Mouse (Mus musculus): ENCODE measurements around the gene Nagpa. TPM values are rescaled to one million over a fixed set of nuclear protein-coding genes. Genes with fewer than 3 reads are reported as not detected.
A peak's percentile ranks its signal among the peaks of the same experiment; 100 is the strongest.
"Not testable (repeated sequence)": the region's sequence is repeated elsewhere in the genome, so short reads cannot be mapped to it uniquely, and the experiment has no call there.

The Nagpa gene
- polyA plus RNA-seq (2015; fragmentation: Nextera tagmentation; extraction: Ambion mirVana) = 8.5 and 9.4 TPM in 2 replicates

GRCm38 (mm10) chr16:5203668-5204433, at the start of gene Nagpa:
Gene Nagpa, minus strand, starts transcription at chr16:5204012.
- Histone ChIP-seq H3K4me3 (peak within 1 kb of the TSS; percentile 81), H3K27ac (no peak within 1 kb of the TSS), H3K9ac (peak within 1 kb of the TSS; percentile 71), H3K36me3 (ENCODE audit: poor library complexity, severe bottlenecking) (no peaks in the 10 kb centered on the region), H3K9me3 (replicated peaks) (no peaks in the 10 kb centered on the region), H3K4me2 (peak within 1 kb of the TSS; percentile 95), H3K4me1 (peaks cover 6% of the 10 kb centered on the region), H3K27me3 (peaks cover 14% of the 10 kb centered on the region)
- peak; percentile 96 for ATAC-seq
- 6% methylated on average over 26 of the region's 40 CpGs for WGBS

DNA sequence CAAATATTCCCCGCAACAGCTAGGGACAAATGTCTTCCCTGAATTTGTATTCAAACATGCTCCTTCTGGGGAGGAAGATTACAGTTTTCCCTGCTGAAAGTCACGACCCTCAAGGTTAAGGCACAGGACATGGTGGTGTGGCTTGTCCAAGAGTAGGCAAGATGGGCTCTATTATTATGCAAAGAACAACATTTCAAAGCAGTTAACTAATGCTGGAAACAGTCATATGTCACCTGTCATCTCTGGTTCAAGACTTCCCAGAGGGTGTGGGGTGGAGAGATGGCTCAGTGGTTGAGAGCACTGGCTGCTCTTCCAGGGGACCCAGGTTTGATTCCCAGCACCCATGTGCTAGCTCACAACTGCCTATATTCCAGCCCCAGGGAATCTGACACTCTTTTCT, 48.4 kb upstream of the Nagpa start:
- WGBS = 85% methylated on average over 2 of the region's 2 CpGs
- H3K9me3 ChIP-seq (replicated peaks) = no peaks in the 10 kb centered on the region
- H3K4me3 ChIP-seq = no peak overlapping the region
- no peak for ATAC-seq
- no peak overlapping the region for H3K9ac ChIP-seq
- peaks cover 16% of the 10 kb centered on the region for H3K4me1 ChIP-seq
- H3K27ac ChIP-seq = no peak overlapping the region
- H3K27me3 ChIP-seq = no peaks in the 10 kb centered on the region
- H3K4me2 ChIP-seq = no peak overlapping the region
- H3K36me3 ChIP-seq (ENCODE audit: poor library complexity, severe bottlenecking) = peaks cover 31% of the 10 kb centered on the region

DNA sequence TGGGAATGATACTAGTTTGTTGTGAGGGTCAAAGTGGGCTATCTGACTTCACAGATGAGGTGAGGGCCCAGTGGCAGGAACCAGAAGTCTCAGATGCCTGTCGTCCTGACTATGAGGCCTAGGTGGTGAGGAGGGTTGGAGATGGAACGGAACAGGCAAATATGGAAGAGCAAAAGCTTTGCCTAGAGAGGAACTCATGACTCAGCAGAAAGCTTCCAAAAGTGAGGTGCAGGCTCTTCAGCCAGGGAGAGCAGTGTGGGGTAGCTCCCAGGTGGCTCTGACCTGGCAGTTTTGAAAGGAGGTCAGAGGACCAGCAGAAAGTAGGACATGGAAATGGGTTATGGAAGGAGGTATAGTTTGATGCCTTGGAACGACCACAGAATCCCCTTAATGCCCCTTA, 47.1 kb upstream of the Nagpa start:
- Histone ChIP-seq H3K27me3 (no peaks in the 10 kb centered on the region), H3K4me3 (no peak overlapping the region), H3K27ac (no peak overlapping the region), H3K4me2 (no peak overlapping the region), H3K4me1 (peaks cover 11% of the 10 kb centered on the region), H3K9me3 (replicated peaks) (no peaks in the 10 kb centered on the region), H3K36me3 (ENCODE audit: poor library complexity, severe bottlenecking) (peaks cover 36% of the 10 kb centered on the region), H3K9ac (no peak overlapping the region)
- 93% methylated on average over 3 of the region's 3 CpGs for WGBS
- ATAC-seq = no peak

DNA sequence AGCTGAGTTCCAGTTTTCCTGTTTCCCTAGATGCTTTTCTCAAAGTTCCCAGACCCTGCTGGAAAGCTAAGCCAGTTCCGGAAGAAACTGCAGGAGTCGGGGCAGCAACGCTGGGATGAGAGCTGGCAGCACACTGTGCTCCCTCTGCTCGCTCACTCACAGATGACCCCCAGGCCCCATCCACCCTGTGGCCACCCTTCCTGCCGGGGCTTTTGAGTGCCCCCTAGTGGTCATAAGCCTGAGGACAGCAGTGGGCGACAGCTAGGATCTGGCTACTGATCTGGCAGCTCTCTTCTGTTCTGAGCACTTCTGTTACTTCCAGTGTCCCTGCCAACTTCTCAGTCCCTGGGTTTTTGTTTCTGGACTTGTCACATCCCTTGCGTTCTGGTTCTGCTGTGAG, 40.6 kb upstream of the Nagpa start:
- Histone ChIP-seq H3K9ac (no peak overlapping the region), H3K27me3 (no peaks in the 10 kb centered on the region), H3K36me3 (ENCODE audit: poor library complexity, severe bottlenecking) (peaks cover 73% of the 10 kb centered on the region), H3K4me1 (no peaks in the 10 kb centered on the region), H3K27ac (no peak overlapping the region), H3K4me2 (no peak overlapping the region), H3K4me3 (no peak overlapping the region), H3K9me3 (replicated peaks) (no peaks in the 10 kb centered on the region)
- 35% methylated on average over 7 of the region's 7 CpGs for WGBS
- peak; percentile 57; the same call in 1 of the 2 replicates for ATAC-seq

DNA sequence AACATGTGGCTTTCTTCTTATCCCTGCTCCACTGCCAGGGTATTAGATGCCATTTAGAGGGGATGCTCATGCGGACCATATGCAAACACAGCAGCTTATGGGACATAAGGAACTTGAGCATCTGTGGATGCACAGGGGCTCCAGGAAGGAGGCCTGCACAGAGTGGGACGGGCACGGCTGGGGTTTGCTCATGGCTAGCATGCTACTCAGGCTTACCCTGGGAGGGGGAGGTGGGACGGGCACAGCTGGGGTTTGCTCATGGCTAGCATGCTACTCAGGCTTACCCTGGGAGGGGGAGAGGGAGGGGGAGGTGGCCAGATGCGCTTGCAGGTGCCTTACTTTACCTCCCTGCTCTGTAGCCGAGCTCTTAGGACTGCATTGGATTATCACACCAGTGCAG, 39.1 kb upstream of the Nagpa start:
- H3K36me3 ChIP-seq (ENCODE audit: poor library complexity, severe bottlenecking) = peaks cover 66% of the 10 kb centered on the region

DNA sequence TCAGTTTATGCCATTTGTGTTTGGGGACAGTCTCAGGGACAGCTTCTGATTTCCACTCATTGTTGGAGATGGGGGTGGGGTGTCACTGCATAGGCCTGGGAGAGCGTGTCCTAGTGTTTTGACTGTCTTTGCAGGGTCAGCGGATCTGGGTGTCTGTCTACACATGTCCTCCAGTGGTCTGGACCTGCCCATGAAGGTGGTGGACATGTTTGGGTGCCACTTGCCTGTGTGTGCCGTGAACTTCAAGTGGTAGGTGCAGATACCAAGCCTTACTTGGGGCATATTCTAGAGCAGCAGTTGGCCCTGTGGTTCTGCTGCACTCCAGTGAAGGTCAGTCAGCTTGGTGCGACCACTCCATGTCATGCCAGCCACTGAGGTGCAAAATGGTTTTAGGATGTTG, 38.5 kb upstream of the Nagpa start:
- no peak overlapping the region for H3K9ac ChIP-seq
- ATAC-seq = no peak
- WGBS = 98% methylated on average over 4 of the region's 4 CpGs
- no peak overlapping the region for H3K4me2 ChIP-seq
- peaks cover 60% of the 10 kb centered on the region for H3K36me3 ChIP-seq (ENCODE audit: poor library complexity, severe bottlenecking)
- no peak overlapping the region for H3K27ac ChIP-seq
- no peaks in the 10 kb centered on the region for H3K27me3 ChIP-seq
- no peaks in the 10 kb centered on the region for H3K9me3 ChIP-seq (replicated peaks)
- H3K4me1 ChIP-seq = no peaks in the 10 kb centered on the region
- no peak overlapping the region for H3K4me3 ChIP-seq

More for the DNA sequence above, 39.1 kb upstream of the Nagpa start:
- no peaks in the 10 kb centered on the region for H3K9me3 ChIP-seq (replicated peaks)
- WGBS = 93% methylated on average over 6 of the region's 6 CpGs
- no peak for ATAC-seq
- H3K27me3 ChIP-seq = no peaks in the 10 kb centered on the region
- H3K4me1 ChIP-seq = no peaks in the 10 kb centered on the region
- H3K9ac ChIP-seq = no peak overlapping the region
- H3K27ac ChIP-seq = no peak overlapping the region
- no peak overlapping the region for H3K4me3 ChIP-seq
- no peak overlapping the region for H3K4me2 ChIP-seq

GRCm38 (mm10) chr16:5233418-5234313, 29.9 kb upstream of the Nagpa start, which contains the start of gene Alg1:
Gene Alg1, plus strand, starts transcription at chr16:5233621.
- peaks cover 3% of the 10 kb centered on the region; the same call in 1 of the 2 replicates for H3K36me3 ChIP-seq (ENCODE audit: poor library complexity, severe bottlenecking)
- H3K4me3 ChIP-seq = peak within 1 kb of the TSS; percentile 85
- WGBS = 3% methylated on average over 47 of the region's 47 CpGs
- H3K27me3 ChIP-seq = no peaks in the 10 kb centered on the region
- peak within 1 kb of the TSS; percentile 88 for H3K4me2 ChIP-seq
- H3K9ac ChIP-seq = peak within 1 kb of the TSS; percentile 85
- peak; percentile 98 for ATAC-seq
- H3K27ac ChIP-seq = no peak within 1 kb of the TSS
- H3K4me1 ChIP-seq = peaks cover 14% of the 10 kb centered on the region
- H3K9me3 ChIP-seq (replicated peaks) = no peaks in the 10 kb centered on the region

DNA sequence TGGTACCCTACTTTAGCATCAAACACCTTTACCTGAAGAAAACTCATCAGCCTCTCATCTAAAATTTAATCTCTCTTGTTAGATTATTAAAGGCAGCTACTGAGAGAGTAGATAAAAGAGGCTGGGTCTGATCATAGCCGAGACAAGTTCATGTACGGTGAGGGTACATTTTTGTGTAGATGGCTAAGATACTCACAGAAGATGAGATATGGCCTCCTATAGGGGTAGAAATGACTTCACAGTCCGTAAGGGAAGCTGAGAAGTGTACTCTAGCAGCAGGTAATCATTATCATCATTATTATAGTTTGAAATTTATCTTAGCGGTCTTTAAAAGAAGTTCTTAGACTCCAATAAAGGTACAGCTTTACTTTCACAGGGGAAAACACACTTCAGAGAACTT, 29.2 kb upstream of the Nagpa start:
- H3K9me3 ChIP-seq (replicated peaks) = no peaks in the 10 kb centered on the region
- H3K27ac ChIP-seq = no peak overlapping the region
- ATAC-seq = no peak; the same call in 1 of the 2 replicates
- H3K4me1 ChIP-seq = peaks cover 14% of the 10 kb centered on the region
- H3K9ac ChIP-seq = no peak overlapping the region
- H3K4me2 ChIP-seq = peak overlapping the region; percentile 88
- H3K36me3 ChIP-seq (ENCODE audit: poor library complexity, severe bottlenecking) = peaks cover under 1% of the 10 kb centered on the region; the same call in 1 of the 2 replicates
- WGBS = 69% methylated on average over 4 of the region's 4 CpGs
- no peaks in the 10 kb centered on the region for H3K27me3 ChIP-seq
- peak overlapping the region; percentile 85 for H3K4me3 ChIP-seq

DNA sequence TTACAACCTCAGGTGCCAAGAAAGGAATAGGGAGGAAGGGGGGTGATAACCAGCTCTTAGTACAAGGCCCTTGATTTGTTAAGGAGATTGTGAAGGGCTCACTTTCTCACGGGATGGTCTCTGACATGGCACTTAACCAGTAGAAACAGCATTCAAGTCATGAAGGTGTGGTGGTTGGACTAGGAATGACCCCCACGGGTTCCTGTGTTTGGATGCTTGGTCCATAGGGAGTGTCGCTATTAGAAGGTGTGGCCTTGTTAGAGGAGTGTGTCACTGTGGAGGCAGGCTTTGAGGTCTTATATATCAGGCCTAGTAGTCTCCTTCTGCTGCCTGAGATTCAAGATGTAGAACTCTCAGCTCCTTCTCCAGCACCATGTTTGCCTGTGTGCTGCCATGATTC, 24.3 kb upstream of the Nagpa start:
- not testable (repeated sequence) for H3K27me3 ChIP-seq; H3K4me2 ChIP-seq; ATAC-seq; H3K9ac ChIP-seq; H3K4me1 ChIP-seq; H3K9me3 ChIP-seq (replicated peaks); H3K36me3 ChIP-seq (ENCODE audit: poor library complexity, severe bottlenecking); H3K4me3 ChIP-seq; H3K27ac ChIP-seq
- 82% methylated on average over 3 of the region's 3 CpGs for WGBS

- H3K27me3 ChIP-seq; H3K4me2 ChIP-seq; ATAC-seq; H3K9me3 ChIP-seq (replicated peaks); H3K36me3 ChIP-seq (ENCODE audit: poor library complexity, severe bottlenecking); H3K27ac ChIP-seq; H3K4me3 ChIP-seq; H3K9ac ChIP-seq; H3K4me1 ChIP-seq: not testable (repeated sequence)
- 85% methylated on average over 19 of the region's 19 CpGs for WGBS
These were observed 23.7 kb upstream of the Nagpa start for GRCm38 (mm10) chr16:5227501-5227900.

DNA sequence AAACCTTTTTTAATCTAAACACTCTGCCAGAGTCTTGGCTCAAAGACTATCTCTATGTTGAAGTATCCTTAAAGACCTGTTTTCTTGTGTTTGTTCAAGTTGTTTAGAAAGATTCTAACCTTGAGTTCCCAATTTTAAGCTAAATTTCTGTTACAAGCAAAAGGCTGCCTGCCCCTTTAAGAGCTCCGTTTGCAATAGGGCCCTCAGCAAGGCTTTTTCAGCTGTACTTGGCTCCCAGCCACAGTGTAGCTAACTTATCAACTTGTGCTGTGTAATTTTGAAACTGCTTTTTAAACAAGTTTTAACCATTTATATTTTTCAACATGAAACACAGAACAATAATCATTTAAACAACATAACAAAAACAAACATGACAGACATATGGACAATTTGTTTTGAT, 22.7 kb upstream of the Nagpa start:
- not testable (repeated sequence) for ATAC-seq; H3K9ac ChIP-seq; H3K4me2 ChIP-seq; H3K9me3 ChIP-seq (replicated peaks); H3K27me3 ChIP-seq; H3K4me3 ChIP-seq; H3K36me3 ChIP-seq (ENCODE audit: poor library complexity, severe bottlenecking); H3K27ac ChIP-seq; H3K4me1 ChIP-seq
- whole genome bisulfite sequencing = 9% methylated on average over 1 of the region's 1 CpGs

GRCm38 (mm10) chr16:5222140-5222539, 18.3 kb upstream of the Nagpa start, which contains the start of gene AU021092:
Gene AU021092, minus strand, starts transcription at chr16:5222299.
- ATAC-seq = no peak

More at GRCm38 (mm10) chr16:5222140-5222539, 18.3 kb upstream of the Nagpa start, which contains the start of gene AU021092:
- Histone ChIP-seq H3K9me3 (replicated peaks) (no peaks in the 10 kb centered on the region), H3K4me1 (no peaks in the 10 kb centered on the region), H3K27ac (no peak within 1 kb of the TSS; the same call in 1 of the 2 replicates), H3K27me3 (0 out of 2 replicates have a peak, but pooled peaks cover 13% of the 10 kb centered on the region), H3K9ac (no peak within 1 kb of the TSS), H3K4me2 (no peak within 1 kb of the TSS), H3K4me3 (no peak within 1 kb of the TSS), H3K36me3 (ENCODE audit: poor library complexity, severe bottlenecking) (no peaks in the 10 kb centered on the region)
- WGBS = 83% methylated on average over 6 of the region's 6 CpGs
